8 mouse cellular contexts compared by ENCODE assay signal in genomic region chr7:127894480-127894879, GRCm38 (mm10). TPM values are rescaled to one million over a fixed set of nuclear protein-coding genes. Genes with fewer than 3 reads are reported as not detected.
DNase-seq lines count a peak whose midpoint lies in the region; ATAC-seq and TF ChIP-seq lines count a peak whose summit lies in the region.

No protein-coding gene starts in this region.

- TF ChIP-seq CTCF in intestine, postnatal 0 days (IDR thresholded peaks at IDR 0.05; ENCODE audit: low read depth): peak; percentile 46

- no peak overlapping the region for H3K27ac ChIP-seq in heart, embryonic 11.5 days (ENCODE audit: low read depth, low read length)
- H3K27ac ChIP-seq in brown adipose tissue, adult 24 weeks (replicated peaks; ENCODE audit: low read depth, low read length): no peak overlapping the region
- peak overlapping the region; percentile 79 for H3K27ac ChIP-seq in intestine, postnatal 0 days (ENCODE audit: low read depth, low read length)
- H3K27ac ChIP-seq in midbrain, embryonic 11.5 days (ENCODE audit: low read depth, low read length): no peak overlapping the region

- H3K4me2 ChIP-seq in heart, embryonic 11.5 days: peak overlapping the region; percentile 92
- H3K4me2 ChIP-seq in intestine, postnatal 0 days (replicated peaks; ENCODE audit: low read depth): peak overlapping the region; percentile 87
- H3K4me2 ChIP-seq in midbrain, embryonic 11.5 days: peak overlapping the region; percentile 85; the same call in 1 of the 2 replicates

- DNase-seq in heart, postnatal 14 days: no peak
- no peak for DNase-seq in midbrain, embryonic 11.5 days (ENCODE audit: low spot score, missing footprints)
- no peak for DNase-seq in right cerebral cortex, postnatal 4 days
- no peak for DNase-seq in adipocyte (ENCODE audit: low spot score)

- 79% methylated on average over 5 of the region's 5 CpGs for WGBS in heart, embryonic 11.5 days (ENCODE audit: insufficient replicate concordance)
- 44% methylated on average over 5 of the region's 5 CpGs for WGBS in intestine, postnatal 0 days
- 89% methylated on average over 5 of the region's 5 CpGs for WGBS in midbrain, embryonic 11.5 days

- peak overlapping the region; percentile 73 for H3K9ac ChIP-seq in heart, embryonic 11.5 days (ENCODE audit: low read depth, low read length)
- peak overlapping the region; percentile 51; the same call in 1 of the 2 replicates for H3K9ac ChIP-seq in intestine, postnatal 0 days (ENCODE audit: low read depth, low read length)
- no peak overlapping the region; the same call in 1 of the 2 replicates for H3K9ac ChIP-seq in midbrain, embryonic 11.5 days (ENCODE audit: low read length)

- intact Hi-C loops in heart, postnatal 14 days (cut with DNase I): loop anchor here (2.0 kb wide), 1 partner anchor 50 kb away; no protein-coding TSS in a partner anchor

- peaks cover 3% of the 10 kb centered on the region; the same call in 1 of the 2 replicates for H3K36me3 ChIP-seq in heart, embryonic 11.5 days (ENCODE audit: control insufficient read depth, insufficient read depth, low read length)
- peaks cover 24% of the 10 kb centered on the region; the same call in 1 of the 2 replicates for H3K36me3 ChIP-seq in intestine, postnatal 0 days (ENCODE audit: control insufficient read depth, insufficient read depth)
- H3K36me3 ChIP-seq in midbrain, embryonic 11.5 days (ENCODE audit: control insufficient read depth, insufficient read depth, low read length): 0 out of 2 replicates have a peak, but pooled peaks cover 2% of the 10 kb centered on the region

- H3K4me3 ChIP-seq in heart, embryonic 11.5 days (ENCODE audit: low read depth, low read length): peak overlapping the region; percentile 56
- H3K4me3 ChIP-seq in brown adipose tissue, adult 24 weeks (ENCODE audit: insufficient read depth, low read depth, low read length): peak overlapping the region; percentile 65
- peak overlapping the region; percentile 58 for H3K4me3 ChIP-seq in intestine, postnatal 0 days (ENCODE audit: low read depth, low read length)
- peak overlapping the region; percentile 57; the same call in 1 of the 2 replicates for H3K4me3 ChIP-seq in midbrain, embryonic 11.5 days (ENCODE audit: low read depth, low read length)

- no peaks in the 10 kb centered on the region for H3K9me3 ChIP-seq in heart, embryonic 11.5 days (replicated peaks; ENCODE audit: control insufficient read depth, low read length)
- H3K9me3 ChIP-seq in intestine, postnatal 0 days (ENCODE audit: control insufficient read depth): no peaks in the 10 kb centered on the region
- H3K9me3 ChIP-seq in midbrain, embryonic 11.5 days (ENCODE audit: control insufficient read depth, low read length): no peaks in the 10 kb centered on the region

- H3K27me3 ChIP-seq in heart, embryonic 11.5 days (ENCODE audit: control insufficient read depth, insufficient read depth, low read length): no peaks in the 10 kb centered on the region
- no peaks in the 10 kb centered on the region for H3K27me3 ChIP-seq in intestine, postnatal 0 days (replicated peaks; ENCODE audit: control insufficient read depth, insufficient read depth, low read length)
- no peaks in the 10 kb centered on the region for H3K27me3 ChIP-seq in midbrain, embryonic 11.5 days (ENCODE audit: control insufficient read depth, insufficient read depth, low read length)

- no peak for ATAC-seq in heart, embryonic 11.5 days (replicated peaks; ENCODE audit: insufficient number of reproducible peaks, low FRiP score, low TSS enrichment)
- ATAC-seq in intestine, postnatal 0 days: peak; percentile 28
- no peak for ATAC-seq in midbrain, embryonic 11.5 days (ENCODE audit: low FRiP score)
- ATAC-seq in megakaryocyte progenitor cell, adult 5-6 weeks (replicated peaks; ENCODE audit: poor library complexity): no peak

- peaks cover 7% of the 10 kb centered on the region; the same call in 1 of the 2 replicates for H3K4me1 ChIP-seq in heart, embryonic 11.5 days (ENCODE audit: control insufficient read depth, insufficient read depth, low read length)
- 0 out of 2 replicates have a peak, but pooled peaks cover 3% of the 10 kb centered on the region for H3K4me1 ChIP-seq in brown adipose tissue, adult 24 weeks (ENCODE audit: control insufficient read depth, insufficient read depth, insufficient read length, low read length)
- peaks cover 6% of the 10 kb centered on the region; the same call in 1 of the 2 replicates for H3K4me1 ChIP-seq in intestine, postnatal 0 days (replicated peaks; ENCODE audit: control insufficient read depth, insufficient read depth, low read length)
- peaks cover 7% of the 10 kb centered on the region for H3K4me1 ChIP-seq in midbrain, embryonic 11.5 days (ENCODE audit: control insufficient read depth, insufficient read depth, low read length)

RNA-seq across cellular contexts. Expression of gene Gm21974, which starts 0.8 kb away (rescaled TPM):
- polyA plus RNA-seq in heart, embryonic 11.5 days (2014; fragmentation: Nextera tagmentation; extraction: Ambion mirVana): not detected in 2 replicates
- total RNA-seq in heart, postnatal 14 days (2021): not detected
- polyA plus RNA-seq in brown adipose tissue, adult 24 weeks (2012; ENCODE audit: insufficient read depth, insufficient read length, missing spikeins): not detected in 2 replicates
- not detected in 2 replicates for polyA plus RNA-seq in intestine, postnatal 0 days (2015; fragmentation: Nextera tagmentation; extraction: Ambion mirVana)
- polyA plus RNA-seq in midbrain, embryonic 11.5 days (2014; fragmentation: Nextera tagmentation; extraction: Ambion mirVana): not detected in 2 replicates
- not detected in 2 replicates for total RNA-seq in megakaryocyte progenitor cell, adult 5-6 weeks (2015)
- not detected in 2 replicates for total RNA-seq in megakaryocyte progenitor cell, adult 5-6 weeks (2017)

RNA-seq across cellular contexts. Expression of gene Vkorc1, which starts 0.9 kb away (rescaled TPM):
- 98.7 and 101 TPM in 2 replicates for polyA plus RNA-seq in heart, embryonic 11.5 days (2014; fragmentation: Nextera tagmentation; extraction: Ambion mirVana)
- total RNA-seq in heart, postnatal 14 days (2021): 10 to 100 TPM; 25.6 to 28.1 TPM
- 72.3 and 86.0 TPM in 2 replicates for polyA plus RNA-seq in brown adipose tissue, adult 24 weeks (2012; ENCODE audit: insufficient read depth, insufficient read length, missing spikeins)
- polyA plus RNA-seq in intestine, postnatal 0 days (2015; fragmentation: Nextera tagmentation; extraction: Ambion mirVana): 194 and 219 TPM in 2 replicates
- 44.6 and 48.6 TPM in 2 replicates for polyA plus RNA-seq in midbrain, embryonic 11.5 days (2014; fragmentation: Nextera tagmentation; extraction: Ambion mirVana)
- 125 and 145 TPM in 2 replicates for total RNA-seq in megakaryocyte progenitor cell, adult 5-6 weeks (2015)
- total RNA-seq in megakaryocyte progenitor cell, adult 5-6 weeks (2017): 30.7 and 39.6 TPM in 2 replicates

RNA-seq across cellular contexts. Expression of gene Prss53, which starts 3.7 kb away (rescaled TPM):
- polyA plus RNA-seq in heart, embryonic 11.5 days (2014; fragmentation: Nextera tagmentation; extraction: Ambion mirVana): 0.90 and 2.0 TPM in 2 replicates
- under 1 TPM; 0.59 to 0.88 TPM for total RNA-seq in heart, postnatal 14 days (2021)
- 0.67 and 1.1 TPM in 2 replicates for polyA plus RNA-seq in brown adipose tissue, adult 24 weeks (2012; ENCODE audit: insufficient read depth, insufficient read length, missing spikeins)
- polyA plus RNA-seq in intestine, postnatal 0 days (2015; fragmentation: Nextera tagmentation; extraction: Ambion mirVana): 2.4 and 2.9 TPM in 2 replicates
- 0.32 and 0.36 TPM in 2 replicates for polyA plus RNA-seq in midbrain, embryonic 11.5 days (2014; fragmentation: Nextera tagmentation; extraction: Ambion mirVana)
- 0.15 and 0.39 TPM in 2 replicates for total RNA-seq in megakaryocyte progenitor cell, adult 5-6 weeks (2015)
- not detected in 2 replicates for total RNA-seq in megakaryocyte progenitor cell, adult 5-6 weeks (2017)

RNA-seq across cellular contexts. Expression of gene Bckdk, which starts 9.4 kb away (rescaled TPM):
- 166 and 174 TPM in 2 replicates for polyA plus RNA-seq in heart, embryonic 11.5 days (2014; fragmentation: Nextera tagmentation; extraction: Ambion mirVana)
- 10 to 100 TPM; 85.7 to 86.8 TPM for total RNA-seq in heart, postnatal 14 days (2021)
- 202 and 239 TPM in 2 replicates for polyA plus RNA-seq in brown adipose tissue, adult 24 weeks (2012; ENCODE audit: insufficient read depth, insufficient read length, missing spikeins)
- 94.0 and 94.2 TPM in 2 replicates for polyA plus RNA-seq in intestine, postnatal 0 days (2015; fragmentation: Nextera tagmentation; extraction: Ambion mirVana)
- 96.5 and 107 TPM in 2 replicates for polyA plus RNA-seq in midbrain, embryonic 11.5 days (2014; fragmentation: Nextera tagmentation; extraction: Ambion mirVana)
- 68.3 and 75.7 TPM in 2 replicates for total RNA-seq in megakaryocyte progenitor cell, adult 5-6 weeks (2015)
- total RNA-seq in megakaryocyte progenitor cell, adult 5-6 weeks (2017): 42.5 and 49.9 TPM in 2 replicates

RNA-seq across cellular contexts. Expression of gene Kat8, which starts 17.8 kb away (rescaled TPM):
- polyA plus RNA-seq in heart, embryonic 11.5 days (2014; fragmentation: Nextera tagmentation; extraction: Ambion mirVana): 30.7 and 32.6 TPM in 2 replicates
- total RNA-seq in heart, postnatal 14 days (2021): 10 to 100 TPM; 13.5 TPM
- 17.9 and 21.4 TPM in 2 replicates for polyA plus RNA-seq in brown adipose tissue, adult 24 weeks (2012; ENCODE audit: insufficient read depth, insufficient read length, missing spikeins)
- 17.4 and 18.0 TPM in 2 replicates for polyA plus RNA-seq in intestine, postnatal 0 days (2015; fragmentation: Nextera tagmentation; extraction: Ambion mirVana)
- polyA plus RNA-seq in midbrain, embryonic 11.5 days (2014; fragmentation: Nextera tagmentation; extraction: Ambion mirVana): 54.6 and 57.1 TPM in 2 replicates
- total RNA-seq in megakaryocyte progenitor cell, adult 5-6 weeks (2015): 18.1 and 30.6 TPM in 2 replicates
- 23.7 and 30.4 TPM in 2 replicates for total RNA-seq in megakaryocyte progenitor cell, adult 5-6 weeks (2017)
